8 mouse cellular contexts compared by ENCODE assay signal in the genomic region with DNA sequence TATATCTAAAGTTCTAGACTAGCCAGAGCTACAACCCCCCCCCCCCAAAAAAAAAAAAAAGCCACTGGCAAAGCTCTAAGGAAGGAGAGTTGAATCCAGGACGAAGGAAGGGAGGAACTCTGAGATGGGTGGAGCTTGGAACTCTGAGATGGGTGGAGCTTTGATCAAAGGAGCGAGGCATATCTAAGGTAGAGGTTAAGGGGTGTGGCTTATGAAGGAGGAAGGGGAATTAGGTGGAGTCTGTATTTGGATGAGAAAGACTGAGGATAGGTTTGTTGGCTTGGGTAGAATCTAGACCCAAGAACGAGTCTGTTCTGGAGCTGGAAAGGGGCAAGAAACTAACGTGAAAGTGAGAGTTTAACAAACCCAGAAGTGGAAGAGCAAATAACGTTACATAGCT. TPM values are rescaled to one million over a fixed set of nuclear protein-coding genes. Genes with fewer than 3 reads are reported as not detected.
A peak's percentile ranks its signal among the peaks of the same experiment; 100 is the strongest.
DNase-seq lines count a peak whose midpoint lies in the region; ATAC-seq lines count a peak whose summit lies in the region.

No protein-coding gene starts in this region.

- no peaks in the 10 kb centered on the region for H3K9me3 ChIP-seq in forebrain, embryonic 15.5 days
- H3K9me3 ChIP-seq in liver, embryonic 15.5 days (replicated peaks): no peaks in the 10 kb centered on the region
- H3K9me3 ChIP-seq in stomach, embryonic 16.5 days (replicated peaks; ENCODE audit: control insufficient read depth, low read length): no peaks in the 10 kb centered on the region

- no peak overlapping the region for H3K9ac ChIP-seq in forebrain, embryonic 15.5 days (replicated peaks)
- H3K9ac ChIP-seq in liver, embryonic 15.5 days: no peak overlapping the region
- H3K9ac ChIP-seq in stomach, embryonic 16.5 days (ENCODE audit: low read length): no peak overlapping the region

- 20% methylated on average over 5 of the region's 5 CpGs for WGBS in forebrain, embryonic 15.5 days
- WGBS in liver, embryonic 15.5 days (ENCODE audit: insufficient replicate concordance): 3% methylated on average over 5 of the region's 5 CpGs
- 9% methylated on average over 5 of the region's 5 CpGs for WGBS in stomach, embryonic 16.5 days

- peaks cover 8% of the 10 kb centered on the region for H3K4me1 ChIP-seq in forebrain, embryonic 15.5 days
- peaks cover 16% of the 10 kb centered on the region for H3K4me1 ChIP-seq in liver, embryonic 15.5 days (replicated peaks)
- H3K4me1 ChIP-seq in stomach, embryonic 16.5 days (ENCODE audit: control insufficient read depth, insufficient read depth, low read length): peaks cover 15% of the 10 kb centered on the region

- DNase-seq in retina, postnatal 1 day: peak; percentile 35
- DNase-seq in retina, embryonic 14.5 days (ENCODE audit: low spot score): no peak
- no peak for DNase-seq in embryo, embryonic 11 days
- no peak for DNase-seq in left cerebral cortex, adult 18-20 months (ENCODE audit: low spot score in 2 of 2)
- no peak for DNase-seq in gastrocnemius, adult 18-20 months (ENCODE audit: low spot score)

- H3K4me2 ChIP-seq in forebrain, embryonic 15.5 days (replicated peaks): peak overlapping the region; percentile 54; the same call in 1 of the 2 replicates
- H3K4me2 ChIP-seq in liver, embryonic 15.5 days: peak overlapping the region; percentile 51
- peak overlapping the region; percentile 82 for H3K4me2 ChIP-seq in stomach, embryonic 16.5 days (ENCODE audit: low read depth, low read length)

- ATAC-seq in forebrain, embryonic 15.5 days (replicated peaks): no peak
- ATAC-seq in liver, embryonic 15.5 days (ENCODE audit: insufficient read depth): no peak
- 0 out of 2 replicates have a peak, but pooled peaks have one; percentile 55 for ATAC-seq in stomach, embryonic 16.5 days (ENCODE audit: insufficient read depth, low FRiP score)

- H3K27me3 ChIP-seq in forebrain, embryonic 15.5 days: no peaks in the 10 kb centered on the region; the same call in 1 of the 2 replicates
- peaks cover 52% of the 10 kb centered on the region for H3K27me3 ChIP-seq in liver, embryonic 15.5 days
- peaks cover 4% of the 10 kb centered on the region; the same call in 1 of the 2 replicates for H3K27me3 ChIP-seq in stomach, embryonic 16.5 days (ENCODE audit: control insufficient read depth, insufficient read depth, low read length)

- no peaks in the 10 kb centered on the region for H3K36me3 ChIP-seq in forebrain, embryonic 15.5 days
- no peaks in the 10 kb centered on the region for H3K36me3 ChIP-seq in liver, embryonic 15.5 days (replicated peaks)
- no peaks in the 10 kb centered on the region for H3K36me3 ChIP-seq in stomach, embryonic 16.5 days (ENCODE audit: control insufficient read depth, insufficient read depth, low read length)

- no peak overlapping the region for H3K27ac ChIP-seq in forebrain, embryonic 15.5 days (replicated peaks)
- no peak overlapping the region for H3K27ac ChIP-seq in liver, embryonic 15.5 days (replicated peaks)
- H3K27ac ChIP-seq in stomach, embryonic 16.5 days (ENCODE audit: low read length): no peak overlapping the region; the same call in 1 of the 2 replicates

- no peak overlapping the region for H3K4me3 ChIP-seq in forebrain, embryonic 15.5 days
- no peak overlapping the region for H3K4me3 ChIP-seq in liver, embryonic 15.5 days (replicated peaks)
- H3K4me3 ChIP-seq in stomach, embryonic 16.5 days (replicated peaks; ENCODE audit: low read length): peak overlapping the region; percentile 46

RNA-seq across cellular contexts. Expression of gene Ephx3, which starts 0.5 kb away (rescaled TPM):
- polyA plus RNA-seq in forebrain, embryonic 15.5 days (2015; fragmentation: Nextera tagmentation; extraction: Ambion mirVana): 0.17 and 0.20 TPM in 2 replicates
- polyA plus RNA-seq in liver, embryonic 15.5 days (2015; fragmentation: Nextera tagmentation; extraction: Ambion mirVana): 0.05 and 0.10 TPM in 2 replicates
- 14.4 and 25.3 TPM in 2 replicates for polyA plus RNA-seq in stomach, embryonic 16.5 days (2015; fragmentation: Nextera tagmentation; extraction: Ambion mirVana)
- total RNA-seq in left cerebral cortex, adult 18-20 months (2021): under 1 TPM; 0.23 to 0.42 TPM
- total RNA-seq in gastrocnemius, adult 18-20 months (2021): under 1 TPM; 0.18 to 0.19 TPM

RNA-seq across cellular contexts. Expression of gene Notch3, which starts 23.2 kb away (rescaled TPM):
- 5.6 and 5.8 TPM in 2 replicates for polyA plus RNA-seq in forebrain, embryonic 15.5 days (2015; fragmentation: Nextera tagmentation; extraction: Ambion mirVana)
- 0.50 and 0.60 TPM in 2 replicates for polyA plus RNA-seq in liver, embryonic 15.5 days (2015; fragmentation: Nextera tagmentation; extraction: Ambion mirVana)
- 12.1 and 14.5 TPM in 2 replicates for polyA plus RNA-seq in stomach, embryonic 16.5 days (2015; fragmentation: Nextera tagmentation; extraction: Ambion mirVana)
- total RNA-seq in left cerebral cortex, adult 18-20 months (2021): 1 to 10 TPM; 5.3 to 6.7 TPM
- 10 to 100 TPM in 1 of 2 experiments, 1 to 10 TPM in 1; 9.6 to 12.5 TPM for total RNA-seq in gastrocnemius, adult 18-20 months (2021)

Comparison
In these comparisons a context has a peak if more than half of its experiments do, and no peak if none do; other contexts are left out.
1. RNA of gene Ephx3, which starts 0.5 kb away (polyA plus RNA-seq): 14.4 to 25.3 TPM in stomach, embryonic 16.5 days; 0.17 to 0.20 TPM in forebrain, embryonic 15.5 days and 0.05 to 0.10 TPM in liver, embryonic 15.5 days; every median in the first group is over 10 times any median in the second.
2. Peak in every context shown above with its lines, with median percentiles within 50 percentile points of each other: H3K4me2 ChIP-seq.